Mouse (Mus musculus) cerebellum, adult 2 months (tissue): ENCODE results near the gene Fmo6.

ENCODE experiments used
- CTCF ChIP-seq: fragments of 200-500 bp; IDR thresholded peaks from 2 replicates; pipeline ENCODE4 v1.5.1; 2011; ENCODE audit warnings: low read depth, mild to moderate bottlenecking, control low read depth, low read length, moderate library complexity, borderline replicate concordance; ENCODE audit not compliant: insufficient read depth
- POLR2A ChIP-seq: fragments of 200-500 bp; IDR thresholded peaks from 2 replicates; pipeline ENCODE4 v1.6.1; 2011; ENCODE audit warnings: low read length, control low read depth, borderline replicate concordance; ENCODE audit not compliant: insufficient read depth

DNA sequence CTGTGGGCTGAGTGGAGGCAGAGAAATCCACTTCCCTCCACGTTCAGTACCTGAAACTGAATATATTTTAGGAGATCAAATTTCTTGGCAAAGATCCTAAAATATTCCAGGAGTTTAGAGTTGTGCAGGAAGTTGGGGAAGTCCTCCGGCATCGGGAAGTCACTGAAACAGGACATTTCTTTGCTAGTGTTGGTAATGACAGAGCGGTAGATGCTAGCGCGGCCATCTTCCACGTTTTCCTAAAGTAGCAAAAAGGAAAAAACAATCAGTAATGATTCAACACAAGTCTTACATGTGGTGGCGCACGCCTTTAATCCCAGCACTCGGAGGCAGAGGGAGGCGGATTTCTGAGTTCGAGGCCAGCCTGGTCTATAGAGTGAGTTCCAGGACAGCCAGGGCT lies 48.7 kb downstream of the Fmo6 start:
- TF ChIP-seq CTCF (no peak), POLR2A (no peak)
